Mouse (Mus musculus) cerebellum, adult (tissue): ENCODE measurements at regions not wholly inside any gene's neighbourhood (a gene's known extent, or its start where the extent isn't known, plus 50 kb on each side); places are given as distances from the start of the nearest gene placed in this dataset.
A peak's percentile ranks its signal among the peaks of the same experiment; 100 is the strongest.

Experiments
- ATAC-seq: cut with Nextera tagmentation; 2 replicates; pipeline ENCODE4 v1.9.2; 2017; ENCODE audit warnings: mild to moderate bottlenecking, moderate library complexity, mixed read lengths; ENCODE audit not compliant: insufficient number of reproducible peaks, low FRiP score, low TSS enrichment

DNA sequence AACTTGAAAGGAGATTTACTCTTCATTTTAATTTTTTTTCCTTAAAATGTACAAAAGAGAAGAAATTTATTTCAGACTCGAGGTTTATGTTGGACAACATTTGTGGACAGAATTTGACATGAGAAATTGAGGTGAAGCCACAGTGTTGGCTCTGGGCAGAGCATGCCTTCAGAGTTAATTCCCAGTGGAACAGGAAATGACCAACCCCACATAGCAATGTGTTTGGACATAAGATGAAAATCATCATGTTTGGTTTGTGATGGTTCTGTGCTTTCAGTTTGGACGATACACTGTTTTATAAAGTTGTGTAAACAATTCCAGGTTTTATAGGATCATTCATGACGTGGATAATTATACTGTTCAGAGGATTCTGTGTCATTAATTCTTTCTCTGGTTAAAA, 271.9 kb upstream of the Mettl25 start:
- ATAC-seq, result no peak

DNA sequence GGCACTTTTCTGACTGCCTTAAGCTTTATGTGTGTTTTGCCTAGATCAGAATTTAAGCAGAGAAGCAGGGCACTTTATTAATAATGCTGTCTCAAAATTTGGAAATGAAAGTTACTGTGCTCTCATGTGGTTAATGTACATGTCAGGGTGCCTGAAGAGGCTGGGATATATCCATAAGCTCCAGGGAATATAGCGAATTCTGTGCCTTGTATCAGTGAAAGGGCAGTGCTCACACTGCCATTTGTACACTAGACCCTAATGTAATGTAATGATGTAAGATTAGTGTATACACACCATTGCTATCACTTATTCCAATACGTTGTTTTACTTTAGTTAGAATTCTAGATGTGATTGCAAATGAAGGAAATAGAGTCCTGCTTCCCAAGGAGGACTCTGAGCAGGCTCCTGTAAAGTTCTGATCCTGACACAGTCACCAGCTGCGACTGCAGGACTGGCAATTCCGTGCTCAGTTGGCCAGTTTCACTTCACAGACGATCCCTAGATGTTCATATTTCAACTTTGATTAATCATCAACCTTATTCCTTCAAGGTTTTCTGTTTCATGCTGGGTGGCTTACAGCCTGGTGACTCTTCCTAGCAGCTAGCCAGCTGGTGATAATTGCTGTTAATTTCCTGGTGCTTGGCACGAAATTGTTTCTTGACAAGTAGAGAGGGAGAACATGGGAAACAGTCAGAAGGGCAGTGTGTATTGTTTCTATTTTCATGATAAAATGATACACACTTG, 273.7 kb upstream of the Mettl25 start:
- no peak for ATAC-seq

DNA sequence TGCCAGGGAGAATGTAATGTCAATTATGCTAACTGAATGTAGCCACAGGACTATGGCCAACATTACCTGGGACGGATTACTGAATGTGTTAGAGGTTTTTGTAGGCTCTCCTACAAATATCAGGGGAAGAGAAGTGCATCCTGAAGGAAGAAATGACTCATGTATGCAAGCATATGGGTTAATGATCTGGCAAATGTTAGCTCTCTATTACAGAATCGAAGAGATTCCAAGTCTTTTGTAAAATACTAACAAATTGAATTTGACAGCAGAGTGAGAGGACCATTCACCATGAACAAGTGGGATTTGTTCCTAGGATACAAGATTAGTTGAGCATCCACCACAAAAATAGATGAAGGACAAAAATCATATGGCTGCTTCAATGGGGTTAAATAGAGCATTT, 280.6 kb upstream of the Mettl25 start:
- ATAC-seq, result no peak

DNA sequence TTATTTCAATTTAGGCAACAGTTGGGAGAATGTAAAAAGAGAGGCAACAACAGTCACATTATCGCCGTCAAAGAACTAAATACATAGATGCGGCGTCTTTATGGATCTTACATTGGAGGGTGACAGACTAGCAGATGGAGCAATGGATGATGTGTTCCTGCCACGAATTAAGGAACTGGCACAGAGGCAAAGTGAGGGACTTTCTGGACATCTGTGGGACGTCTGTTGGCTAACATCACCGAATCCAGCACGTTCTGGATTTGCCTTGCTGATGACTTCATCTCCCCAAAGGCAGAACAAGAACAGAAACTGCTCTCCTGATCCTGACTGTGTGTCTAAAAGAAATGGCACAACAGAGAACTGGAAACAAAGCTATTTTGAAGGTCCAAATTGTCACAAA, 281.8 kb upstream of the Mettl25 start:
- no peak for ATAC-seq

DNA sequence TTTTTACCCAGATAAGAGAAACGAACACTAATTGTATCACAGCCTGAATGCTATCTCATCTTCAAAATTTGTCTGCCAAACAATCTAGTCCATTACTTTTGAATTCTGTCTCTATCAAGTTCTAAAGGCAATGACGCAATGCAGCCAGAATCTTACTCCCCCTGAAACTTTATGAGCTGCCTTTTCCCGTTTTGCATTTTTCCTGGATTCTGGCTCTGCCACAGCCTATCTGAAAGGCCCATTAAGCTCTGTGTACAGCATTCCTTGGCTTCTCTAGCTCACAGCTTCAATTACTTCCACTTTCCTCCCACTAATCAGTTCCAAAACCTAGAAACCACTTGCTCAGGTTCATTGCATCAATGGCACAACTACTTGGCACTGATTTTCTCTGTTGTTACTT, 298.0 kb upstream of the Ppfia2 start:
- ATAC-seq, result no peak

DNA sequence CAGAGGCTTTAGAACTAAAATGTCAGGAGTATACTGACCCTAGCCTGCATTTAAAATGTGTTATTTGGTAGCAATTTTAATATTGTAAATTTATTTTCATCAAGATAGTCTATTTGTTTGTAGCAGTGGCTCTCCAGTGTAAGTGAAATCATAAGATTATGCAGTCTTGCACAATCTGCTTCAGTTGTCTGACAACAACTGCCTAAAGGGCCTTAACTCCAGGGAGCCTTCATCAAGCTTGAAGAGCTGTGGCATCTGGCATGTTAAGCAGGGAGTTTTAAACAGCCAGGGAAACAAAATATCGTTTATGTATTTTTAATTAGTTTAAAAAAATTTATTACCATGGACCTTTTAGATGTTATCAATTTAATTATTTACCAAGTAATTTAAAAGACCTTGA, 295.7 kb upstream of the Ppfia2 start:
- no peak for ATAC-seq

DNA sequence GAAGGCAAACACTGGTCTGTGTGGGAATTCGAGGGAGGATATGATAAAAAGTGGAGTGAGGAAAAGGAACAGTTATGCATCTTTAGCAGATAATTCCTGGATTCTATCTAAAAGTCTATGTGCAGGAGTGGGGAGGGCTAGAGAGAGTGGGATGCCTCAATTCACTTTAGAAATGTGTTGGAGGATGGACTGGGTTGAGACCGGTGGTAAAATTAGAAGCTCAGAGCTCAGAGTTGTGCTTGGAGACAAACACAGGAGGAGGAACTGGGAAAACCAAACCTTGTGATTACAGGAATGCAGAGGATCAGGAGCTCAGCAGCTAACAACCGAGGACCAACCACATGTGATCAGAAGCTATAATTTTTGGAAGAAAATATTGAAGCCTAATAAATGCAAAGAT, 290.5 kb upstream of the Ppfia2 start:
- no peak for ATAC-seq

DNA sequence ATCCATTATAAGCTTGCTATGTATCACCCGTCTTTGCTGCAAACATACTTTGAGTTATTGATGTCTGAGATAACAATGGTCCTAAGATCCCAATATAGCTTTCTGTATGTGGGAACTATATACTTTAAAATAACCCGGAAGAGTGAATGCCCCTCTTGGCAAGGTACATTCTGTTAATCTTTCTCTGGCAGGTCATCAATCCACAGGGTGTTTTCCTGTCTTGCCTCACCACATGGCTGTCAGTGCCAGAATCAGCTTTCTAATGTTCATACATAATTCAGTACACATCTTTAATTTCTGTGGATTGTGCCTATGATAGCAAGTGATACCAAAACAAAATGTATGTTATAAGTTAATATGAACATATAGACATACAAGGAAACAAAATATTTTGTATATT, 267.6 kb upstream of the Ppfia2 start:
- no peak for ATAC-seq

DNA sequence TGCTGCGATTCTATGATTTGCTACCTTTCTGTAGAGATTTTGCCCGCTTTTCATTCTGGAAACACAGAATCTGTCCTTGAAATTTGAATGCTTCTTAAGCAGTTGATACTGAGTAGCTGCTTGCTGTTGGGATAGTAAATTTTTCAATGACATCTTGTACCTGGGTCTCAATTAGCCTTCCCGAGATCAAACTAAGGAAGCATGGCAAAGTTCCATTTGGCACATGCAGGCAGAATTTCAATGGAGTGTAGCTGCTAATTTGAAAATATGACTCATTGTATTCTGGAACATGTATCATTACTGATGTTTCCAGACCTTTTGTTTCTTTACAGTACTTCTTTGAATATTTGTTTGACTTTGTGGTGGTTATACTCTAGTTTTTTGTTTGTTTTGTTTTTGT, 245.9 kb upstream of the Ppfia2 start:
- no peak for ATAC-seq

DNA sequence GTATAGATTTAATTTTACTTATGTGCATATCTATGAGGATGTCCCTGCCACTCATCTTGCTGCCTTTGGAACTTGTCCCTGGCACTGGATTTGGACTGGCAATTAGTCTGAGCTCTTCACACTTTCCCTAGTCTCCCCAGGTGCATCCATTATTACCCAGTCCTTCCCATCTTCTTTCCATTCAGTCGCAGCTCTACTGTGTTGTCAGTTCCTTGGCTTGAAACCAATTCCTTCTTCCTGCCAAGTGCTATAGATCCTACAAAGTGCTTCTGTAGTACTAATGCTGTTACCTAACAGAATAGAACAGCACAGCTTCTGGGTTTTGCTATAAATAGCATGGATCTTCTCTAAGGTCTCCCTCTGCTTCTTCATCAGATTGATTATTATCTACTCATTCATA, 228.0 kb upstream of the Ppfia2 start:
- ATAC-seq, result no peak

DNA sequence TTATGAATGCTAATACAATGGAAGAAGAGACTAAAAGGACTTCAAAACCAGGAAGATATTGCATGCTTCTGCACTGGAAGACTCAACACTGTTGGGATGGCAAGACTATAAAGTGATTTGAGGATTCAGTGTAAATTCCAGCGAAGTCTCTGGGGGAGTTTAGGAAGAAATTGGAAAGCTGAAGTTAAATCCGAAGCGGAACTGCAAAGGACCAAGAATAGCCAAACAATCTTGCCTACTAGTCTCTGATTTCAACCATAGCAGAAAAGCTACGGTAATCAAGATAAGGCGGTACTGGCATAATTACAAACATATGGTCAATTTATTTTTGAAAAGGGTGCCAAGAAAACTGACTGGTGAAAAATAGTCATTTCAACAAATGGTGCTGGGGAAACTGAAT, 216.0 kb upstream of the Ppfia2 start:
- ATAC-seq, result peak; percentile 36; the same call in 1 of the 2 replicates

DNA sequence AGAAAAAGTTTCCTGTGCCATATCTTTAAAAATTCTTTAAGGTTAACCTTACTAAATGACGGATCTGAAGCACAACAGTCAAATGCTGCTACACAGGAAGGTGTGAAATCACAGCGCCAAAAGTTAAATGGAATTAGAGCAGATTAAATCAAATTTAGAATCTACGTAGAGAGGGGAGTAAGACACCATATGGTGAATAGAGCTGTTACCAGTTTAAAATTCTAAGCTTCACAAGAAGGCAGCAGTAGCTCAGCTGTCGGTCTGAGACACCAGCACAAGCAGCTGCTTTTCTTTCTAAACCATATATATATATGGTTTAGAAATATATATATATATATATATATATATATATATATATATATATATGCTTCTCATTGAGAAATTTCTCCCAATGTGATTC, 210.3 kb upstream of the Ppfia2 start:
- ATAC-seq, result no peak

DNA sequence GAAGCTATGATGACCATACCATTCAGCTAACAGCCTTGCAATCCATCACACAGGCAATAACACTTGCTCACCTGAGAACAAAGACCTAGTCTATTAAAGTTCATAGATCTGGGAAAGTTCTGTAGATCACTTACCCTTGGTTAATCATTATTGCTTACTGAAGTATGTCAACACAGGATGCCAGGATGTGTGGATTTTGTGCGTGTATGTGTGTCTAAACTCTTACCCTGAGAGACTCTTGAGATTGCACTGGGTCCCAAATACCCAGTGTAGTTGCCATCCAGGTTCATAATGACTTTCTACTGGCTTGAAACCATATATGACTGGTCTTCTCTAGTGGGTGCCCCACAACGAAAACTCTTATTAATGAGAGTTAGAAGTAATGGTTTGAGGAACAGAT, 196.8 kb upstream of the Ppfia2 start:
- ATAC-seq, result no peak

DNA sequence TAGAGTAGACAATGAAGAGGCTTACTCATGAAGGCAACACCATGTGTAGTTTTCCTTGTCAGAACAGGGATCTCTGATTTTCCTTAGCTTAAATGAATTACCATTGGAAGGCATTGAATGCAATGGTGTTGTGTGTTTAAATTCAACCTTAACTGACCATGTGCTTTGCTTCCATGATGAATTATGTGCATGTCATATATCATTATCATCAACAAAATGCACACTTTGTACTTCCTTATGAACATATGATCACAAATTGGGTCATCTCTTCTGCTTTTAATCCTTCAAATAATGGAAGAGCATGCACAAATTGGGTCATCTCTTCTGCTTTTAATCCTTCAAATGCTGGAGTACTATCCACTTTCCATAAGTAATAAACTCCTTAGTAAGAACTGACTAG, 180.2 kb upstream of the Ppfia2 start:
- no peak for ATAC-seq

DNA sequence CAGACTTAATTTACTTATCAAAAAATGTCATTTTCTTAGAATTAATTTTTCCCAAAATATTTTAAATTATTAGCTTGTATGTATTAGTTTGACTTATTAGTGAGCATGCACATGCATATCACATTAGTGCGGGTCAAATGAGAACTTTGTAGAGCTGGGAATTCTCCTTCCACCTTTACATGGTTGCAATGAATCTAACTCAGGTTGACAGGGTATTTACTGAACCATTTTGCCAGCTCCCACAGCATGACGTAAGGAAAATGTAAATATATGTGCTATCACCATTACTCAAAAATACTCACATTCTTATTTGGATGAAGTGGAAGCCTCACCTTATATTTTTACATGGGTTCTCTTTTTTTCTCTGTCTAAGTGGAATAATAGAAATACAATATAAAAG, 179.4 kb upstream of the Ppfia2 start:
- no peak for ATAC-seq

DNA sequence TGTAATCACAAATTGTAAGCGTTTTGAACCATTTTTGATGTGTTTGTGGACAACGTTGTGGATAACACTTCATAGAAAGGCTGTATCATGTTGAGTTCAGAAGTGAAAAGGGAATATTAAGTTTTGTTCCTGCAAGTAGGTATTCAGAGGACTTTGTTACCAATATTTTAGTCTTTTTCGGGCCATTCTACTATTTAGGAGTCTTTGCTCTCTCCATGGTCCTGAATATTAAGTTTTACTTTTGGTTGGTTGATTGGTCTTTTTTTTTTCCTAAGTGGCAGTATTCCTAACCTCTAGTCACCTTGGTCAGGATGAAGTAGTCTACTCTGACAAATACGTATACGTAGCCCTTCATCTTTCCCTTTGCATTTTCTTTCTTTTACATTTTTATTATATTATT, 174.6 kb upstream of the Ppfia2 start:
- no peak for ATAC-seq

DNA sequence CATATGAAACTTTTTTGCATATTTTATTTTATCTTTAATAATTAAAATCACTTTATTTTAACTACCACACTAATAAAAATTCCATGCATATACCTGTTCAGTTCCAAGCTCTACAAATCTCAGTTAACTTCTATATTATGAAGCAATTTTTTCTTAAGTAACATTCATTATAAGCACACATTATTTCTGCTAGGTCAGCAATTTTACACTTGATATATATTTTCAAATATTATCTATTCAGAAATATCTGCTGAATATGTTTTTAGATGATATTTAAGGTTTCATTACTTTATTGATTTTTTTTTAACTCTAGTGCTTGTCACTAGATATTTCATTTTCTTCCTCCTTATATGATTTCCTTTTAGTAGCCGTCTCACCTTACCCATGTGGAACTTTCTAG, 135.0 kb upstream of the Ppfia2 start:
- ATAC-seq, result no peak

DNA sequence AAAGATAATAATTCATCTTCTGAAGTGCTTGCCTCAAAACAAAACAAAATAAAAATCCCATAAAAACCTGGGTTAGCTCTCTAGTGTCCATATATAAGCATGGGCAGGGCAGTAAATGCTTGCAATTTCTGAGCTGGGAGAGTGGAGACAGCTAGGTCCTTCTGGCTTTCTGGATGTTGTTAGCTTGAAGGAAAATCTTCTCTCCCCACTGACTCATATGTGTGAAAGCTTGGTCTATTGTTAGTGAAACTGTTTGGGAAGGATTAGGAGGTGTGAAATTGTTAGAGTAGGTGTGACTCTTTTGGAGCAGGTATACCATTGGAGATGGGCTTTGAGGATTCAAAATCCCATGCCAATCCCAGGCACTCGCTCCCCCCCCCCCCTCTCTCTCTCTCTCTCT, 118.5 kb upstream of the Ppfia2 start:
- ATAC-seq, result no peak

DNA sequence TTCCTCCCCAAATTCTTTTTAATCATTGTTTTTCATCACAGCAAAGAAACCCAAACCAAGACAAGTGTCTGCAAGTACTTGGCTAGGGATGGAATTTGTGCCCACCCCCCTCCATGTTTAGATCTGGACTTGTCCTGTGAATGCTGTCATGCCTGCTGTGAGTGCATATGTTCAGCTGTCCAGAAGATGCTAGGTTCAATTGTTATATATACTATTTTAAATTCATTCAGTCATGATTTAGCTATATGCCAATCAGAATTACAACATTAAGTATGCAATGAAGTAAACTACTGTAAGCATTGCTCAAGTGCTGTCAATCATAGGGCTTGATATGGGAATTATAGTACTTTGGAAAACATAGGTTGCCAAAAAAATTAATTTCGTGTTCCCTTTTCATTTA, 94.5 kb upstream of the Ppfia2 start:
- ATAC-seq, result peak; percentile 70

DNA sequence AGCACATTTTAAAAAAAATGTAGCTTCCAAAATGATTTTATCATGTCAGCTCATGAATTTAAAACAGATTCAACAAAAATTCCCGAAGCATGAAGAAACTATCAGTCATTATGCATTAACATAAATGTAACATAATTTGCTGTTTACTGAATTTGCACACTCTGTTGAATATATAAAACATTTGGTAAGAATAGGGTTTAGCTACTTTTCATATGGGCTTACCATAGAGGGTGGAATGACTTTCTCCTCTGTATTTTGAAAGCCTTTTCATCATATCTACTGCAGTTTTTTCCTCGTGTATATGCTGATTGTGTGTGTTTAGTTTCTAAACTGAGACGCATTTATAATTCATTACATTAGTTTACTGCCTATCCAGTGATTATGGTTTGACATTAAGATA, 94.0 kb upstream of the Ppfia2 start:
- ATAC-seq, result no peak

DNA sequence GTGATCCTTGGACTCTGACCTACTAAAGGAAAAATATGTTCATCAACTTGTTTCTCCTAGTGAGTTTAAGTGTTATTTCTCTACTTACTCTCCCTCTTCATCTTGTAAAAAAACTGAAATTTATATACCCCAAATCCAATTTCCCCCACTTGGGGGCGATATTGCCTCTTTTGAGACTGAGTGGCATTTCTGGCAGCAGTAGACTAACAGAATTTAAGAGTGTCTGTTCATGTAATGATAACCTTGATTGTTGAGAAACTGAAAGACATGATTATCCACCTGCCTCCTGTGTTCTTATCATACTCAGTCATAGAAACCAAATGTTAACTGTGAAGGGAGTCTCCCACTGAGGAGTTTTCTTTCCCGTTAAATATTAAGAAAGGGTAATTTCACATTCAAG, 89.5 kb upstream of the Ppfia2 start:
- no peak for ATAC-seq

DNA sequence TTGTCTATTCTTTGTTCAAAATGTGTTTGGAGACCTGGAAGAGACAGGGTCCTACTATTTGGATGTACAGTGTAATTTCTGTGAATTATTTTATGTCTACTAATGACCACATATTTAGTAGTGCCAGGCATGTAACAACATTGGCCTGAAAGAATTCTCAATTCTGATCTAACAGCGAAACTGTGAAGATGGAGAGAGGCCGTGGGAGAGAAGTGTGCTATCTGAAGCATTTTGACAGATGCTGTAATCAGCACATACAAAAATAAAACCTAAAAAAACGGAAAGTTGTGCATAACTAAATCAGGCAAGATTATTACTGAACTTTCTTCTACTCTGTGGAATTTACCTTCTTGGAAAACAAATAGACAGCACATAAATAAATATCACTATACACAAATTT, 61.4 kb upstream of the Ppfia2 start:
- ATAC-seq, result no peak

DNA sequence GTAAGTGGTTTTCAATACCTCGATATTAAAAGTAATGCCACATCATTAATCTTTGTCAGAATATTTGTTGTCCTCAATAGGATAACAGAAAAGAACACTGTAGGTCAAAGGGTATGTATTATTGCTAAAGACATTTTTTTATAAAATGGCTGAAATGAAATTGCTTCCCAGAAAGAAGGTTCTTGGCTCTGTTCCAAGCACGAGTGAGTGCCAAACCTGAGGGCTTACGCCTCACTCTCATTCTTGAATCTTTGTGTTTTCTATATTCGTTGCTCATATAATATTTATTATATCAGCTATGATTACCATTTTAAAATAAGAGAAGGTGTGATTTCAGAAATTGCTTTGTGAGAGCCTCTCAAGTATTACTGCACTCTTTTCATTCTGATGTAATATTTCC, 57.0 kb upstream of the Ppfia2 start:
- ATAC-seq, result no peak
